Mouse (Mus musculus): ENCODE data around the gene Dnajb5.

- no peak for TF ChIP-seq POLR2A (IDR thresholded peaks at IDR 0.05; ENCODE audit: low read depth, low read length)
- TF ChIP-seq CTCF (IDR thresholded peaks at IDR 0.05; ENCODE audit: extremely low read depth, insufficient read depth, insufficient read length, insufficient replicate concordance) = no peak
Measured at GRCm38 (mm10) chr4:42916617-42917401, 32.8 kb upstream of the Dnajb5 start, which contains the start of gene Phf24.

All from spleen, adult 2 months (tissue).